Mouse (Mus musculus): ENCODE measurements around the gene Mertk.

Mertk gene

GRCm38 (mm10) chr2:128839501-128839900, 140.7 kb downstream of the Mertk start:
- in situ Hi-C loops (cut with MboI; ENCODE audit: low pct_unique_long_range_greater_than_20kb in 1 of 2, low sequenced_read_pairs in 2 of 2, unreplicated experiment in 1 of 2) = no loop called here

DNA sequence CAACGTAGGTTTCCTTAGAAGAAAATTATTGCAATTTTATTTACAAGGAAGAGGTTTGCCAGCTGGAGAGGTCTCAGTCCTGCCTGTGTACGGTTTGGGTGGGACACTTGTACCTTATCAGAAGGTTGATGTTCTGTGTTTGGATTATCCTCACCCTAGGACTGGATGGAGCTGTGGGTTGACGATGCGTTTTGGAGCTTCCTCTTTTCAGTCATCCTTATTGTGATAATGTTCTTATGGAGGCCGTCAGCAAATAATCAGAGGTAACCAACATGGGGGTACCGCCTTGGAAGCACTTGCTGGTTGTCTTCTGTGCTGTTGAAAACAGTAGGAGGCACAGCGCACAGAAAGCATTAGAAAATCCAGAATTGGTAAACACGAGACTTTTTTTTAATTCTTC, 143.7 kb downstream of the Mertk start:
- in situ Hi-C loops (cut with MboI; ENCODE audit: low pct_unique_long_range_greater_than_20kb in 1 of 2, low sequenced_read_pairs in 2 of 2, unreplicated experiment in 1 of 2) = no loop called here

- in situ Hi-C loops (cut with MboI; ENCODE audit: low pct_unique_long_range_greater_than_20kb in 1 of 2, low sequenced_read_pairs in 2 of 2, unreplicated experiment in 1 of 2) = no loop called here
These were observed 151.3 kb downstream of the Mertk start for GRCm38 (mm10) chr2:128850036-128850435.
